Mouse (Mus musculus): ENCODE data around the gene Tomm70a. TPM values are rescaled to one million over a fixed set of nuclear protein-coding genes. Genes with fewer than 3 reads are reported as not detected.

Gene Tomm70a
- polyA plus RNA-seq (2012; rRNA removed): 53.1 and 59.1 TPM in 2 replicates

GRCm38 (mm10) chr16:57120913-57121815 is at the start of gene Tomm70a:
TSS of gene Tomm70a (plus strand) at chr16:57121703.
- DNase-seq (ENCODE audit: extremely low spot score in 1 of 2, low spot score in 1 of 2): peak; percentile 95

- DNase-seq (ENCODE audit: extremely low spot score in 1 of 2, low spot score in 1 of 2): no peak
These were observed 45.5 kb upstream of the Tomm70a start for GRCm38 (mm10) chr16:57075986-57076385.

- no peak for DNase-seq (ENCODE audit: extremely low spot score in 1 of 2, low spot score in 1 of 2)
These were observed 41.9 kb upstream of the Tomm70a start for GRCm38 (mm10) chr16:57079577-57079976.

GRCm38 (mm10) chr16:57092460-57092859 is 29.0 kb upstream of the Tomm70a start:
- peak; percentile 31 to 80 for DNase-seq (ENCODE audit: extremely low spot score in 1 of 2, low spot score in 1 of 2)

- no peak for DNase-seq (ENCODE audit: extremely low spot score in 1 of 2, low spot score in 1 of 2)
These were observed 28.4 kb upstream of the Tomm70a start for GRCm38 (mm10) chr16:57092911-57093605.

GRCm38 (mm10) chr16:57098468-57099144 is 22.9 kb upstream of the Tomm70a start:
- no peak for DNase-seq (ENCODE audit: extremely low spot score in 1 of 2, low spot score in 1 of 2)

GRCm38 (mm10) chr16:57099572-57100237 is 21.8 kb upstream of the Tomm70a start:
- DNase-seq (ENCODE audit: extremely low spot score in 1 of 2, low spot score in 1 of 2): no peak

GRCm38 (mm10) chr16:57101174-57101573 is 20.3 kb upstream of the Tomm70a start:
- DNase-seq (ENCODE audit: extremely low spot score in 1 of 2, low spot score in 1 of 2): no peak

GRCm38 (mm10) chr16:57106185-57106960 is 15.1 kb upstream of the Tomm70a start:
- DNase-seq (ENCODE audit: extremely low spot score in 1 of 2, low spot score in 1 of 2): no peak

- DNase-seq (ENCODE audit: extremely low spot score in 1 of 2, low spot score in 1 of 2): peak in 1 of 2 experiments; percentile 15
These were observed 5.4 kb upstream of the Tomm70a start for GRCm38 (mm10) chr16:57116066-57116465.

GRCm38 (mm10) chr16:57117562-57117961 is 3.9 kb upstream of the Tomm70a start:
- peak in 1 of 2 experiments; percentile 22 for DNase-seq (ENCODE audit: extremely low spot score in 1 of 2, low spot score in 1 of 2)

GRCm38 (mm10) chr16:57121816-57122415 is 413 bp downstream of the Tomm70a start:
- no peak for DNase-seq (ENCODE audit: extremely low spot score in 1 of 2, low spot score in 1 of 2)

- DNase-seq (ENCODE audit: extremely low spot score in 1 of 2, low spot score in 1 of 2): peak in 1 of 2 experiments; percentile 9
These were observed 1.4 kb downstream of the Tomm70a start for GRCm38 (mm10) chr16:57122682-57123445.

GRCm38 (mm10) chr16:57126268-57126667 is 4.8 kb downstream of the Tomm70a start:
- no peak for DNase-seq (ENCODE audit: extremely low spot score in 1 of 2, low spot score in 1 of 2)

GRCm38 (mm10) chr16:57127825-57128224 is 6.3 kb downstream of the Tomm70a start:
- no peak for DNase-seq (ENCODE audit: extremely low spot score in 1 of 2, low spot score in 1 of 2)

GRCm38 (mm10) chr16:57130752-57131400 is 9.4 kb downstream of the Tomm70a start:
- DNase-seq (ENCODE audit: extremely low spot score in 1 of 2, low spot score in 1 of 2): no peak

- no peak for DNase-seq (ENCODE audit: extremely low spot score in 1 of 2, low spot score in 1 of 2)
These were observed 10.0 kb downstream of the Tomm70a start for GRCm38 (mm10) chr16:57131544-57131943.

GRCm38 (mm10) chr16:57132326-57132725 is 10.8 kb downstream of the Tomm70a start:
- no peak for DNase-seq (ENCODE audit: extremely low spot score in 1 of 2, low spot score in 1 of 2)
